Mouse (Mus musculus) frontal cortex, postnatal 25 days (tissue): ENCODE results near the gene Per3.
"Not testable (repeated sequence)": the region's sequence is repeated elsewhere in the genome, so short reads cannot be mapped to it uniquely, and the experiment has no call there.

Experiments used
- DNase-seq, 2 experiments: peaks; one replicate each; pipeline ENCODE4 v3.0.0; 2022; ENCODE audit warnings: low spot score in 2 of 2

The Per3 gene

DNA sequence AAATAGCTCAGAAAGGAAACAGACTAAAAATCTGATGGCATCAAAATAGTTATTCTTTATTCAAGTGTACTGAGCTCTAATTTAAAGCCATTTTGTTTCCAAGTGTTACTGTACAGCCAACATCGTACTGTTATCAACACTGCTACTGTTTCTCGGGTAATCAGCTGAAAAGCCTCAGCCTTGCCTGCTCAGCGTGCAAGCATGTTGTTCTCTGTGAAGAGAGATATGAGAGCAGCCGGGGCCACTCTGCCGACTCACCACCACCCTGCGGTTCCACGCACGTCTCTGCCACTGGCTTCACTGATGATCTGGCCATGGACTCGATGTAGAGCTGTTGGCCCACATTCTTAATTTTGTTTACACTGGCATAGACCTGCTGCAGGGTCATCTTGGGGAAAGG lies 20.3 kb downstream of the Per3 start:
- DNase-seq = no peak

DNA sequence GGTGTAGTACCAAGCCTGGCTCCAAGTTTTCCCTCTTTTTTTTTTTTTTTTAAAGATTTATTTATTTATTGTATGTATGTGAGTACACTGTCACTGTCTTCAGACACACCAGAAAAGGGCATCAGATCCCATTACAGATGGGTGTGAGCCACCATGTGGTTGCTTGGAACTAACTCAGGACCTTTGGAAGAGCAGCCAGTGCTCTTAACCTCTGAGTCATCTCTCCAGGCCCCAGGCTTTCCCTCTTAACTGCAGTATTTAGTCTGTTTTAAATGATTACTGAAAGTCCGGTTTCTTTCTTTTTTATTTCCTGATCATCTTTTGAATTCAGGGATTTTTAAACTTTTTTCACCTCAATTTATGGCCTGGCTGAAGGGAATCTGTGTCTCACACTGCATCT lies 27.1 kb downstream of the Per3 start:
- DNase-seq = not testable (repeated sequence)

DNA sequence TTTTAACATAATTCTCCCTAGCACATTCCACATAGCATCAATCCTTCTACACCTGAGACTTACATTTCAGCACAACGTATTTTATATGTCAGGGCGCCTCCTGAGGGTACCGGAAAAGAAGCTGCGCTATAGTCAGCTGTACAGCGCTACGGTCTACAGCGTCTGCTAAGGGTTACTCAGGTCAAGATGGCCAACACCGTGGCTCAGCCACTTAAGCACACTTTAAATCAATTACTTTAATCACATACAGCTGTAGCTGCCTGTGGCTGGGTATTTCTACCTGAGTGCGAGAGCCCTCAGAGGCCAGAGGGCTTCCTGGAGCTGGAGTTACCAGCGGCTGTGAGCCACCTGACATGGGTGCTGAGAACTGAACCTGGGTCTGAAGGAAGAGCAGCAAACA lies 28.5 kb downstream of the Per3 start:
- DNase-seq = no peak

DNA sequence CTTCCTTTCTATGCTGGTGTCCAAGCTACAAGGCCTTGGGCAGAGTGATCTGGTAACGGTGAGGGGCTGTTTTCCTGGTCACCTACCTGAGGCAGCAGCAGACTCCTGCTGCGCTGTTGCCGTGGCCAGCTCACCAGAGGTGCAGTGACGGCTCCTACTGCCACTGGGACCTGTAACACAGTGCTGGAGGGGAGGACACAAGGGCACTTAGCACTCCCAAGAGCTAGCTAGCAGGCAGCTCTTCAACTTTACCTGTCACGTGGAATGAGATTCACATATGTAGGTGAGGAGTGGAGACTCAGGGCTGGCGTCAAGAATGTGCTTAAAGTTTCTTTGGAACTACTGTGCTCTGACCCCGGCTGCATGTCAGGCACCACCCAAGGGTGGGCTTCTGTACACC lies 34.1 kb downstream of the Per3 start:
- DNase-seq = no peak

DNA sequence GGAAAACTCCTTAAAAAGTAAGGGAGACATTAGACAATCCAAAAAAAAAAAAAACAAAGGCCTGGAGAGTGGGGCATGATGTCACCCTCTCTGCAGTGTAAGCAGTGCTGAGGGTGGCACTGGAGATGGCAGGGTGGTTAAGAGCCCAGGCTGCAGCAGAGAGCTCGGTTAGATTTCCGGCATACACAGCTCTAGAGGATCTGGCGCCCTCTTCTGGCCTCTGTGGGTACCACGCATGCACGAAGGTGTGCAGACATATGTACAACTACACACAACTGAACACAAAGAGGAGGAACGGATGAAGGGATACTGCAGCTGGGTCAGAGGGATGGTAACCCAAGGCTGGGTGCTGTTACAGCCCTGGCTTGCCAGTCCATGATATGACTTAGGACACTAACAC lies 37.5 kb downstream of the Per3 start:
- DNase-seq = peak; percentile 11 to 28

DNA sequence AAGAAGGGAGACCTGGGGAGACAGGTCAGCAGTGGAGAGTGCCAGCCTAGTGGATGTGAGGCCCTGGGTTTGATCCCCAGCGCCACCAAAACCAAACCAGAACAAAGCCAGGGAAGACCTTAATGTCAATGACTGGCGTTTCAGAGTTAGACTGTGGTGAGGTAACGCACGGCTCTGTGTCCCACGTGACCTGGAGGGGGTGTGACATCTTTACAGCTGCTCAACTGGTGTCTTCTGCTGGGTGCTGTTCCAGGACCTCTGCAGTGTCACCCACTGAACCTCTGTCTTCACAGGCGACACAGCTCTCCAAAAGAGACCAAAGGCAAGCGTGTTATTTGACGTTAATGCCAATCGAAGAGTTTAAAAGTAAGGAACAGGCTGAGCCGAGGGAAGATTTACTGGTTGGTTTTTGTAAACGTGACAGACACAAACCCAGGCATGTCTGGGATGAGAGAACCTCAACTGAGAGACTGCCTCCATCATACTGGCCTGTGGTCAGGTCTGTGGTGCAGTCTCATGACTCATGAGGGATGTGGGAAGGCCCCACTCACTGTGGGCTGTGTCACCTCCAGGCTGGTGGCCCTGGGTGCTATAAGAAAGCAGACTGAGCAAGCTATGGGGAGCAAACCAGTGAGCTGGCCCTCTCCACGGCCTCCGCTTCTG lies 38.7 kb downstream of the Per3 start:
- no peak for DNase-seq

DNA sequence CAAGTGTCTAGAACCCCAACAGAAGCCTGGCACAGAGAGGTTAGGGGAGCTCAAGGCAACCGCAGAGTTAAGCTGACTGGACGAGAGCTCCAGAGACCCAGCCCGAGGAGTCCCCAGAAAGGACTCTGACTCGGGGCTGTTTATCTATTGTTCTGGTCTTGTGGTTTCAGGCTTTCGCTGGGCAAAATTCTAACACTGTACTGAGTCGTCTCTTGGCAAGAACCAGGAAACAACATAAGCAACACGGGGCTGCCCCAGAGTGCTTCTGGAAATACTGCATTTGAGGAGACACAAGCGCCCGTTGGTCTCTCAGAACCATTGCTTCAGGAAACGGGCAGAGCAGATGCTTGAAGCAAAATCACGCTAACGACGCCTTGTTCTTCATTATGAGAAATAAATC lies 43.1 kb downstream of the Per3 start:
- DNase-seq = no peak

DNA sequence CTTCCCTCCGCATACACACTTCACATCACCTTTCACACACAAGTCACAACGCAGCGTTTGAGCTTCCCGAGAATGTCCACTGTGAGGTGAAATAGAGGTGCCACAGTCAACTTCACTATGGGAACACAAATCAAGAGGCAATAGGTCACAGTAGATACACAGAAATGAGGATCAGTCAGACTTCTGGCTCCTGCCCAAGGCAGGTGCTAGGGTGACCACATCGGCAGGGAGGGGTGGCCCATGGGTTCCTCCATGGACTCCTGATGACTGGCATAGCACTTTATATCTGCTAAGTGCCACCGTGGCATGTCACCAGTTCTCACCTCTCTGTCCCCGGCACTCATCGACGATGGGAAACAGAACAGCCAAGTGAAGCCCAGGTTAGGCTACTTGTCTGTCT lies 45.8 kb downstream of the Per3 start:
- no peak for DNase-seq

DNA sequence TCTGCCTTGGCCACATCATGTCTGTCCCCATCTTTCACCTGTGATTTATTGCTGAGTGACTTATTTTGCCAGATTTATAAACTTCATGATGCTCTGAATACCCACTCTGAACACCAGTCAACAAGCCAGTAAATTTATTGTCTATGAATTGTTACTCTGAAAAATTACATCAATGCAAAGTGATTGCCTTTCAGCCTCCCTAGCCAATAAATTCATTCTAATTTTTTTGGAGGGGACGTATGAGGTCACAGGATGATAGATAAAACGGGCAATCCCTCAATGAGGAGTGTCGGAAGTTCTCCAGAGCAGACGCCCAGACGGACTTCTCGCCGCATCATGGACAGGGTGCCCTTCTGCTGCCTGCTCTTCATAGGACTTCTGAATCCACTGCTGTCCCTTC lies 47.7 kb downstream of the Per3 start, which contains the start of gene Uts2:
Gene Uts2, plus strand, starts transcription at position 301 of the 400 bp plus-strand sequence.
- no peak for DNase-seq

DNA sequence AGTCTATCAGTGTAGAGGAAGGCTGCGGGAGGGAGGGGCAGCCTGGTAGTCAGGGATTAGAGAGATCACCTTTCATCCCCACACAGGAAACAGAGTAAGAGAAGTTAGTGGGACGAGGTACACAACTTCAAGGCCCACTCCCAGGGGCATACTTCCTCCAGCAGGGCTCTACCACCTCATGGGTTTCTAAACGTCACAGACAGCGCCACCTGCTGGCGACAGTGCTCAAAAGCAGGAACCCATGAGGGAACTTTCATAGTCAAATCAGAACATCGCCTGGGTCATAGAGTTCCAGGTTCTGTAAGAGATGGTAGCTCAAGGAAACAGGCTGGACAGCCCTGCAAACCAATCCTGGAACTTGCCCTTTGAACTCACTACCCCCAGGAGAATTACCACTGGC lies 54.3 kb downstream of the Per3 start:
- DNase-seq = no peak

DNA sequence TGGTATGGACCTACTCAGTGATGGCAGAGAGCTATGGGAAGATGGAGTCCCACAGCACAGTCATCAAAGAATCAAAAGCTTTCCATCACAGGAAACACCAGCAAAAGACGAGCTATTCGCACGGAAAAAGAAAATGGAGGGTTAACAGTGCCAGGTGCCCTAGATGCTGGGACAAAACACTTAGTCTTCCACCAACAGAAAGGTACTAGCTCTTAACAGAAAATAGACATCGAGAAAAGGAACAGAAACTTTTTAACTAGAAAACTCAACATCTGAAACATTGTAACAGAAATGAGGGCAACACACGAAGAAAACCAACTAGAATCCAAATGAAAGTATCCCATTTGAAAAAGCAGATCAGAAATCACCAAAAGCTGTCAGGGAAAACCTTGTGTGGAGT lies 64.3 kb downstream of the Per3 start:
- DNase-seq = no peak

DNA sequence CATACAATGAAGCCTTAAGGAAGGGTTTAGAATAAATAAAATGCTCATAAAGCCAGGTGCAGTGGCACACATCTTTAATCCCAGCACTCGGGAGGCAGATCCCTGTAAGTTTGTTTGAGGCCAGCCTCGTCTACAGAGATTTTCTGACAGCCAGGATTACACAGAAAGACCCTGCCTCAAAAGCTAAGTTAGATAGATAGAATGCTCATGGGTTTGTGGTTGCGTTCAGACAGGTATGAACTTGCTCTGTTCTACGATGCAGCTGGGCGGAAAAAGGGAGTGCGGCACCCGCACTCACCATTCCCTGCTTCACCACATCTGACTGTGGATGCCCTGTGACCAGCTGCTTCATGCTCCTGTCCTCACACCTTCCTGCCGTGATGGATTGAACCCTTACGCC lies 65.0 kb downstream of the Per3 start:
- no peak for DNase-seq

DNA sequence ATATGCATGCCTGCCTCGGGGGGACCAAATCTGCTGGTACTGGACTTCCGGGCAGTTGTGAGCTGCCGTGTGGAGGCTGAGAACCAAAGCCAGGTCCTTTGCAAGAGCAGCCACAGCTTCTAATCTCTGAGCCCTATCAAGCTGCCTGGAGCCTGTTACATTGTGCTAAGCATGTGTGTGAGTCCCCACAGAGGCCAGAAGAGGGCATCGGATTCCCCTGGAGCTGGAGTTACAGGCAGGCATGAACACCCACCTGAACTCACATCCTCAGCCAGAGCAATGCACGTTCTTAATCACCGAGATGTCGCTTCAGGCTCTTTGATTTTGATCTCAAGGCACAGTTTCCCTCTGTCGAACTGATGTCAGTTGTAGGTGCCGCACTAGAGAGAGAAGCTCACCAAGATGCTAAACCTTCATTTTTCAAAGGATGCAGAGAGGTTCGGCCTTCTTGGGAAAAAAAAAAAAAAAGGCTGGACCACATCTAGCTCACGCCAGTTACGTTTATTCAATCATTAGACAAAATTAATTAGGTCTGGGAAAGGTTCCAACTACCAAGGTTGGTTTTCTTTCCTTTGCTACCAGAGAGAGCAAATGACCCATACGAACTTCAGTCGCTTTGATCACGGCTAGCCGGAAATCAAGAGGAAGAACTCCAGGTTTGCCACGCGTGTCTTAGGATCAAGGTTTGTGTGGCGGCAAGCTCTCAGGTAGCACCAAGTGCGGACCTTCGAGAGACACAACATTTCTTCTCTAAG lies 66.1 kb downstream of the Per3 start:
- no peak for DNase-seq

DNA sequence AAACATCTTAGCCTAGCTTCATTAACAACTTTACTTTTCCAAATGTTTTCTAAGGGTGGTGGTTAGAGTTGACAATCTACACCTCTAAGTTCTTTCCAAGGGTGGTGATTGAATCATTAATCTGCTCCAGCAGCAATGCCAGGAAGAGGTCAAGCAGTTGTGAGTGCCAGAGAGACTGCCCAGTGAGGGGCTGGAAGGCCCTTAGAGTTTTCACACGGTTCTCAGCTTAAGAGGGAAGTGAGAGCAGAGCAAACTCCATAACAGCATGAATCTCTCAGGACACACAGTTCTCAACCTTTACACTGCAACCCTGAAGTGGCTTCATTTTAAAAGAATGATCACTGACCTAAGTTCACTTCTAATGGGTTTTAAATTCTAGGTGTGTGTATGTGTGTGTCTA lies 69.3 kb downstream of the Per3 start:
- no peak for DNase-seq

DNA sequence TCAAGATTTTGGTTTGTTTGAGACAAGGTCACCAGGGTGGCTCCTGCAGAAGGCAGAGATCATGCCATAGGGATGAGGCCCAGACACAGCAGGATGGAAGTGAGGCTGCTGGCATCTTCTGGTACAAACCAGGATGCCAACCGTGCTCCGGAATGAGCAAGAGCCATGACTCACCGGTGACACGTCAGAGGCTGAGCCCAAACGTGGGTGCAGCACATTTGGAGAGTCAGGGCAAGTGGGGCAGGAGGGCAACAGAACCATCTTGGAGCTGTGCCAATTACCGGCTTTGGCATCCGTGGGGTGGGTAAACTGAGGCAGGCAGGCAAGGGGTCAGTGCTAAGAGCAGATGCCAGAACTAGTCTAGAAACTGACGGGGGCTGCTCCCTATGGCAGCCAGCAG lies 71.2 kb downstream of the Per3 start:
- DNase-seq = no peak

DNA sequence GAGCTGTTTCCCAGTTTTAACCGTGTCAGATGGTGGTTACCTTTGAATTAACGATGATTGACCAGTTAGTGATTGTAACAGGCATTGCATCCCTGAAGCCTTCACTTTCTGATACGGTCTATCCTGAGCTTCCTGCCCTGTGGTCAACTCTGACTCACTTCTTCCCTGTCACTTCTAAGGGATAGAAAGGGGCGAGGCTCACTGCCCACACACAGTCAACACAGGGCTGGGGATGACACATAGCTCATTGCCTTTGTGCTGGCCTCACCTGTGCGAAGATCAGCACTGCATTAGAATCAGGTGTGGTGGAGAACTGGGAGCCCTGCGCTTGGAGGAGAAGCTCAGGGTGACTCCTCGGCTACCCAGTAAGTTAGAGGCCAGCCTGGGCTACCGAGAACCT lies 75.5 kb downstream of the Per3 start:
- no peak for DNase-seq

DNA sequence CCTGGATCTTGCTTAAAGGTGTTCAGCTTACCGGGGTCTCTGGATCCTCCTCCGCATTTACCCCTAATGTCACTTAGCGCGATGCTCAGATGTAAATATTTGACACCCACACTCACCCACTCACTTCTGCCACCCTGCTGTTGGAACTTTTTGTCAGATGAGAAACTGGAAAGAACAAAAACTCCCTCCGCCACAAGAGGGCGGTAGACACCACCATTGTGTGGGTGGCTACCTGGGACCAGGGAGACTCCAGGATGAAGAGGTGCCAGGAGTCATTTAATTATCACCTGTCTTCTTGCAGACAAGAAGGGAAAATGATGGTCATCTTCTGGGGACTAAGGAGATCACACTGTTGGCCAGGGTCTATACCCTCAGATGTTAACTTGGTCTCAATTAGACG lies 77.9 kb downstream of the Per3 start:
- peak; percentile 51 for DNase-seq

DNA sequence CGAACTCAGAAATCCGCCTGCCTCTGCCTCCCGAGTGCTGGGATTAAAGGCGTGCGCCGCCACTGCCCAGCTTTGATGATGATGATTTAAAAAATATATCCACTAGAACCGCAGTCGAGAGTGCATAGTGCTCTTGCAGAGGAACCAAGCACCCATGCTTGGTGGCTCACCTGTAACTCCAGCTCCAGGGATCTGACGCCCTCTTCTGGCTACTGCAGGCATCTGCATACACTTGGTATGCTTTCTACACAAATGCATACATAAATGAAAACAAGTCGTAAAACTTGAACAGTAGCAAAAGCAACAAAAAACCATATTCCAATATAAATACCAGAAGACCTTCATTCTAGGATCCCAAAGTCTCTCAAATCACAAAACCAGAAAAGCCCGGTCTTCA lies 78.9 kb downstream of the Per3 start:
- no peak for DNase-seq

DNA sequence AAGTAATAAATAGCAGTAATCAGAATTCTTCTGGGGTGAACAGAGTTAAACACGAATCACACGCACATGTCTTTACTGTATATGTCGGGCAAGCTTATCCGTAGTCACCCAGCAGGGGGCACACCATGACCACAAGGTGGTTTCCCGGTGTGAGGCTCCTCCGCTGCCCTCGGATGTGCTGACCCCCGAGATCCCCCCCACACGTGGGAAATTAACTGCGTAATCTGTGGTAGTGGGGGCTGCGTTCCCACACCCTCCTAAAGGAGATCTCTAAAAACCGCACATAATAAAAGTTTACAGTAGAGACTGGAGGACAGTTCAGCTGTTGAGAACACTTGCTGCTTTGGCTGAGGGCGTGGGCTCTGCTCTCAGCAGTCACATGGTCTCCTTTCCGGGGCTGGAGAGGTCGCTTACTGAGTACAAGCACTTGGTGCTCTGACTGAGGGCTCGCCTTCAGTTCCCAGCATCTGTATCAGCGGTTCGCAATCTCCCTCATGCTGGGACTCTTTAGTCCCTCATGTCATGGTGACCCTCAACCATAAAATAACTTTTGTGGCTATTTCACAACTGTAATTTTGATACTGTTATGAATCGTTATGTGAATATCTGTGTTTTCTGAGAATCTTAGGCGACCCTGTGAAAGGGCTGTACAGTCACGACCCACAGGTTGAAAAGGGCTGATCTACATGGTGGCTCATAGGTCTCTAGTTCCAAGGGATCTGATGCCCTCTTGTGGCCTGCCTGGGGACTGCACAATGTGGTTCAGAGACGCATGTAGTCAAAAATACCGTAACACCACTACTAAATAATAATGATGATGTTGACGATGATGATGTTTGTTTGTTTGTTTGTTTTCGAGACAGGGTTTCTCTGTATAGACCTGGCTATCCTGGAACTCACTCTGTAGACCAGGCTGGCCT lies 79.6 kb downstream of the Per3 start:
- DNase-seq = peak; percentile 88

DNA sequence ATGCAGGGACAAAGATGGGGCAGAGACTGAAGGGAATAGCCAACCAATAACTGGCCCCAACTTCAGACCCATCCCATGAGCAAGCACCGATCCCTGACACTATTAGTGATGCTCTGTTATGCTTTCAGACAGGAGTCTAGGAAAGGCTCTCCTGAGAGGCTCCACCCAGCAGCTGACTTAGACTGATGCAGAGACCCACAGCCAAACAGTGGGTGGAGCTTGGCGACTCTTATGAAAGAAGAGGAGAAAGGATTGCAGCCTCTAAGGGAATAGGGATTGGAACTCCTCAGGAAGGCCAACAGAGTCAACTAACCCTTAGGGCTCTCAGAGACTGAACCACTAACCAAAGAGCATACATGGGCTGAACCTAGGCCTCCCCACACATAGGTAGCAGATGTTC lies 80.8 kb downstream of the Per3 start:
- DNase-seq = no peak

DNA sequence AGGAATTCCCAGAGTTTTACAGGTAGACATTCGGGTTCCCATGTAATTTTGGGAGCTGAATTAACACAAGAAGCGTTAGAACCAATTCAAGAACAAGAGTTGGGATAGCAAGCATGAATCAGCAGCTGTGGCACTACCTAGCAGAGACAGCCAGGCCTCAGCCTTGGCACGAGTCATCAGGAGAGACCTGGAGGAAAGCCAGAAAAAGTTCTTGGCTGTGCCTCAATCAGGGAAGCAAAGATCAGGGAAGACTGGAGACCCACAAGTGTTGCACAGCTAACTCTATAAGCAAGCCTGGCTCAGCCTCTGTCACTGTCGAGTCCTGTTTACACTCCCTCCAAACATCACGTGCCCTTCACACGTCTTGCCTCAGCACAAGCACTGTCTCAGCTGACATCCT lies 82.2 kb downstream of the Per3 start:
- no peak for DNase-seq

DNA sequence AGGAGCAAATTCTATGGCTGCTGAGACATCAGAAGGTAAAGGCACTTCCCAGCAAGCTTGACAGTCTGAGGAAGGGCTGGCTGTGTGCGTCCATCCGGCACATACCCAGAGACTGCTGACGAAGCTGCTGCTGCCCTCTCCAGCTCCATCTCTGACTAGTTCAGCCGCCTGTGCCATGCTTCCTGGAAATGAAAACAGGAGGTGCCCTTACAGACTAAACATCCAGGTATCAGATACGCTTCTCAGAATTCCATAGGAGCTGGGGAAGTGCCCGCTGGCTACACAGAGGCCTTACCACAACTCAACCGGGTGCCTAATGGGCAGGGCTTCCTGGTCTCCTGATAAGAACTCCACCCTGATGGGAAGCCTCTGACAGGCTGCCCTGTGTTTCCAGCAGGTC lies 85.9 kb downstream of the Per3 start:
- DNase-seq = no peak

DNA sequence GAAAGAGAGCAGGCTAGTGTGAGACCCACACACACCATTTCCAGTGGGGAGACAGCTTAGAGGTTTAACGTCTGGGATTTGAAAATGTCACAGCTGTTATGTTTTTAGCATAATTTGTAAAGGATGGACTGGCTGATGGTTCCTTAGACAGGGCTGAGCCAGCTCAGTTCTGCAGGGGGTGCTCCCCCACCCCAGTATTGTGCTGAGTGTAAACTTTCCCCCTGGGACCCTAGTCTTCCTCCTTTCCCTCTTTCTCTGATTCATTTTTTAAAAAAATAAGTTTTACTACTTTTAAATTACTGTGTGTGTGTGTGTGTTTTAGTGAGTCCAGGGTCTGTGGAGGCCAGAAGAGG lies 87.4 kb downstream of the Per3 start:
- no peak for DNase-seq
